Mouse (Mus musculus) erythroblast, embryonic 14.5 days (primary cell): ENCODE results near the gene Cdkal1.

Source experiments
- GATA1 ChIP-seq: IDR thresholded peaks from 2 replicates; pipeline ENCODE4 v1.6.1; 2012; ENCODE audit warnings: low read length, inconsistent platforms, mixed read lengths
- TAL1 ChIP-seq: IDR thresholded peaks from 3 replicates; pipeline ENCODE4 v1.6.1; 2012; ENCODE audit warnings: low read length, inconsistent platforms, mixed read lengths

DNA sequence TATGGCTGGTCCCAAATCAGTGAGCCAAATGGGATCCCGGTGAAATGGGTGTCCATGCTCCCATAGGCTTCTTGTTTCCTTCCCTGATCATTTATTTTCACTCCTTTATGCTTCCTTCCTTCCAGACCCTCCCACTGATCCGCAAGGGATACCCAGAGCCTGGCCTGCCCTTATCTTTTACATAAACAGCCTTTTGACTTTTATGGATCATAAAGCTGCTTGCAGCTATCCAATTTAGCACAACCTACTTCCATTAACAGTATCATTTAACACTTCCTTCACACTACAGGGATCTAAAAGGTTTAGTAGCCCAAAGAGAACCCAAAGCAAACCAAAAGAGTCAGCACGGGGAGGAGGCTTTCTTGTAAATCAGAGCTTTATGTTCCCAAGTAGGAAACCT is 570.4 kb downstream of the Cdkal1 start:
- TF ChIP-seq GATA1 (no peak), TAL1 (no peak)
